Mouse (Mus musculus): ENCODE measurements around the gene Duox1. TPM values are rescaled to one million over a fixed set of nuclear protein-coding genes. Genes with fewer than 3 reads are reported as not detected.

Duox1 gene
- polyA plus RNA-seq, 1 experiment from 2014 or later, result 0.15 TPM

- no peaks in the 10 kb centered on the region for H3K9me3 ChIP-seq
- H3K27me3 ChIP-seq, result peaks cover 12% of the 10 kb centered on the region; the same call in 1 of the 2 replicates
- peaks cover 24% of the 10 kb centered on the region for H3K4me1 ChIP-seq (replicated peaks)
- no peak overlapping the region for H3K27ac ChIP-seq
- H3K4me3 ChIP-seq (replicated peaks), result no peak overlapping the region
- no peak overlapping the region for H3K4me2 ChIP-seq (replicated peaks)
- no peak for ATAC-seq
- no peak overlapping the region for H3K9ac ChIP-seq (replicated peaks)
- H3K36me3 ChIP-seq, result no peaks in the 10 kb centered on the region
- 75% methylated on average over 3 of the region's 3 CpGs for WGBS
Observed at GRCm38 (mm10) chr2:122372067-122372466, 56.6 kb downstream of the Duox1 start.

DNA sequence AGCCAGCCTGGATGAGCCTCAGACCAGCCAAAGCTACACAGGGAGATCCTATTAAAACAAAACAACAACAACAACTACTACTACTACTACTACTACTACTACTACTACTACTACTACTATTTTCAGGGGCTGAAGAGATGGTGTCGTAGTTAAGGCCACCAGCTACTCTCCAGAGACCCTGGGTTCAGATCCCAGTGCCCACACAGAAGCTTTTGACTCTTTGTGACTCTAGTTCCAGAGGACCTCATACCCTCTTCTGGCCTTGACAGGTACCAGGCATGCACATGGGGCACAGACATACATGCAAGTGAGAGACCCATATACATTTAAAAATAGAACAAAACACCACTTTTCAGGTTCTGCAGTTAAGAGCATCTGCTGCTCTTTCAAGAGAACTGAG lies 57.1 kb downstream of the Duox1 start:
- WGBS, result 74% methylated on average over 1 of the region's 1 CpGs
- Histone ChIP-seq H3K9me3 (no peaks in the 10 kb centered on the region), H3K27ac (no peak overlapping the region), H3K4me2 (replicated peaks) (no peak overlapping the region), H3K4me1 (replicated peaks) (peaks cover 20% of the 10 kb centered on the region), H3K27me3 (peaks cover 12% of the 10 kb centered on the region; the same call in 1 of the 2 replicates), H3K9ac (replicated peaks) (no peak overlapping the region), H3K4me3 (replicated peaks) (no peak overlapping the region), H3K36me3 (no peaks in the 10 kb centered on the region)
- ATAC-seq, result no peak

DNA sequence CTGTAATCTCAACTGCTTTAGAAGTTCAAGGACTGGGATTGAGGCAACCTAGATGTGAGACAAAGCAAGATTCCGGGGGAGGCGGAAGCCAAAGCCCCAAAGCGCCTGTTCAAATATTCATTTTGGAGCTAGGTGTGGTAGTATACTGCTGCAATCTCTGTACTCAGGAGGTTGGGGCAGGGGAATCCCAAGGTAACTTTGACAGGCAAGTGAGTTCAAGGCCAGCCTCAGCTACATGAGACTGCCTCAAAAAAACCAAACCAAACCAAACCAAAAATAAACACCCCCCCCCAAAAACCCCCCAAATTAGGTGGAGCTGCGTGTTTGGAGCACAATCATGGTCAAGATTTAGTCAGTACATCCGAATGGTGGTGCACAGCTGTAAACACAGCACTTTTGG lies 58.5 kb downstream of the Duox1 start:
- H3K27ac ChIP-seq, result no peak overlapping the region
- H3K27me3 ChIP-seq, result peaks cover 12% of the 10 kb centered on the region; the same call in 1 of the 2 replicates
- H3K9me3 ChIP-seq, result no peaks in the 10 kb centered on the region
- WGBS, result 77% methylated on average over 5 of the region's 5 CpGs
- no peak overlapping the region for H3K4me2 ChIP-seq (replicated peaks)
- peaks cover 14% of the 10 kb centered on the region for H3K4me1 ChIP-seq (replicated peaks)
- no peak overlapping the region for H3K9ac ChIP-seq (replicated peaks)
- no peak for ATAC-seq
- no peaks in the 10 kb centered on the region for H3K36me3 ChIP-seq
- no peak overlapping the region for H3K4me3 ChIP-seq (replicated peaks)

DNA sequence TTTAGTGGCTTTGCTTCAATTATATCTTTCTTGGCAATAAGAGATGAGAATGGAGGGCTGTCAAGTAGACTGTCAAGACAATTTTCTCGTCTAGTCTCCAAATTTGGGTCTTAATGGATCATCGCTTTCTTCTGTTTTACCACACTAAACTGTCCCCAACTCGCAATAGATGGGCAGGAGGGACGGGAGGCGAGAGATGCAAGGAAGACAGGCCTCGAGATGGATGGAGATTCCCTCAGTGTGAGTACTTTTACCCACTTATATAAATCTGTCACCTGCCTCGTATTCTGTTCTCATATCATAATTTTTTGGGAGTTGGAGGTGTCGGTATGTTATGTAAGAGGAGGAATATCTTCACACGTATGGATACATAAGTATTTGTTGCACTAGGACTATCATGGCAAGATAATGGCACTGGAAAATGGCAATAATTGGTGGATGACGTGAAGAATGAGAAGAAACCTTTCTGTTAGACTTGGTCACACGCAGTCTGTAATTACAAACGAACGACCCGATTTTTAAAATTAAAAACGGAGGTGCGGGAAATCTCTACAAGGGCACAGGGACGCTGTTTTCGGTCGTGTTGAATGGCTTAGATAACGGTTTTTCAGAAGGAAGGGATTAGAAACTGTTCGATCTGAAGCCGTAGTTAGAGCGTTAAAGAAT lies 59.3 kb downstream of the Duox1 start:
- WGBS, result 15% methylated on average over 23 of the region's 23 CpGs
- no peak for ATAC-seq
- H3K36me3 ChIP-seq, result no peaks in the 10 kb centered on the region
- H3K4me1 ChIP-seq (replicated peaks), result peaks cover 8% of the 10 kb centered on the region
- peak overlapping the region; percentile 58 for H3K9ac ChIP-seq (replicated peaks)
- H3K27ac ChIP-seq, result peak overlapping the region; percentile 72
- peaks cover 12% of the 10 kb centered on the region; the same call in 1 of the 2 replicates for H3K27me3 ChIP-seq
- peak overlapping the region; percentile 45 for H3K4me2 ChIP-seq (replicated peaks)
- H3K9me3 ChIP-seq, result no peaks in the 10 kb centered on the region
- H3K4me3 ChIP-seq (replicated peaks), result peak overlapping the region; percentile 66

GRCm38 (mm10) chr2:122375391-122375991 lies 60.0 kb downstream of the Duox1 start:
- WGBS, result under 1% methylated on average over 32 of the region's 32 CpGs
- Histone ChIP-seq H3K4me2 (replicated peaks) (peak overlapping the region; percentile 89), H3K4me3 (replicated peaks) (peak overlapping the region; percentile 66), H3K9me3 (no peaks in the 10 kb centered on the region), H3K27ac (peak overlapping the region; percentile 87), H3K36me3 (no peaks in the 10 kb centered on the region), H3K9ac (replicated peaks) (peak overlapping the region; percentile 72), H3K27me3 (peaks cover 6% of the 10 kb centered on the region; the same call in 1 of the 2 replicates), H3K4me1 (replicated peaks) (peaks cover 10% of the 10 kb centered on the region)
- ATAC-seq, result peak; percentile 85

- H3K4me2 ChIP-seq (replicated peaks), result peak overlapping the region; percentile 89
- peaks cover 13% of the 10 kb centered on the region for H3K4me1 ChIP-seq (replicated peaks)
- no peaks in the 10 kb centered on the region for H3K9me3 ChIP-seq
- peaks cover under 1% of the 10 kb centered on the region; the same call in 1 of the 2 replicates for H3K27me3 ChIP-seq
- peak; percentile 2; the same call in 1 of the 2 replicates for ATAC-seq
- H3K36me3 ChIP-seq, result no peaks in the 10 kb centered on the region
- peak overlapping the region; percentile 66 for H3K4me3 ChIP-seq (replicated peaks)
- H3K27ac ChIP-seq, result peak overlapping the region; percentile 87
- WGBS, result under 1% methylated on average over 22 of the region's 22 CpGs
- H3K9ac ChIP-seq (replicated peaks), result peak overlapping the region; percentile 72
Observed at GRCm38 (mm10) chr2:122376041-122376561, 60.6 kb downstream of the Duox1 start.

GRCm38 (mm10) chr2:122377215-122377674 lies 61.8 kb downstream of the Duox1 start:
- peak overlapping the region; percentile 94 for H3K27ac ChIP-seq
- H3K36me3 ChIP-seq, result no peaks in the 10 kb centered on the region
- H3K4me2 ChIP-seq (replicated peaks), result peak overlapping the region; percentile 53
- no peaks in the 10 kb centered on the region for H3K27me3 ChIP-seq
- peak; percentile 92 for ATAC-seq
- peak overlapping the region; percentile 81 for H3K9ac ChIP-seq (replicated peaks)
- no peaks in the 10 kb centered on the region for H3K9me3 ChIP-seq
- WGBS, result under 1% methylated on average over 28 of the region's 28 CpGs
- H3K4me3 ChIP-seq (replicated peaks), result peak overlapping the region; percentile 63
- peaks cover 13% of the 10 kb centered on the region for H3K4me1 ChIP-seq (replicated peaks)

GRCm38 (mm10) chr2:122377751-122378246 lies 62.3 kb downstream of the Duox1 start:
- H3K9me3 ChIP-seq, result no peaks in the 10 kb centered on the region
- under 1% methylated on average over 26 of the region's 26 CpGs for WGBS
- no peaks in the 10 kb centered on the region for H3K27me3 ChIP-seq
- peak overlapping the region; percentile 94 for H3K27ac ChIP-seq
- H3K4me2 ChIP-seq (replicated peaks), result peak overlapping the region; percentile 53
- peak overlapping the region; percentile 63 for H3K4me3 ChIP-seq (replicated peaks)
- peak overlapping the region; percentile 81 for H3K9ac ChIP-seq (replicated peaks)
- H3K36me3 ChIP-seq, result no peaks in the 10 kb centered on the region
- peak; percentile 86 for ATAC-seq
- peaks cover 13% of the 10 kb centered on the region for H3K4me1 ChIP-seq (replicated peaks)

DNA sequence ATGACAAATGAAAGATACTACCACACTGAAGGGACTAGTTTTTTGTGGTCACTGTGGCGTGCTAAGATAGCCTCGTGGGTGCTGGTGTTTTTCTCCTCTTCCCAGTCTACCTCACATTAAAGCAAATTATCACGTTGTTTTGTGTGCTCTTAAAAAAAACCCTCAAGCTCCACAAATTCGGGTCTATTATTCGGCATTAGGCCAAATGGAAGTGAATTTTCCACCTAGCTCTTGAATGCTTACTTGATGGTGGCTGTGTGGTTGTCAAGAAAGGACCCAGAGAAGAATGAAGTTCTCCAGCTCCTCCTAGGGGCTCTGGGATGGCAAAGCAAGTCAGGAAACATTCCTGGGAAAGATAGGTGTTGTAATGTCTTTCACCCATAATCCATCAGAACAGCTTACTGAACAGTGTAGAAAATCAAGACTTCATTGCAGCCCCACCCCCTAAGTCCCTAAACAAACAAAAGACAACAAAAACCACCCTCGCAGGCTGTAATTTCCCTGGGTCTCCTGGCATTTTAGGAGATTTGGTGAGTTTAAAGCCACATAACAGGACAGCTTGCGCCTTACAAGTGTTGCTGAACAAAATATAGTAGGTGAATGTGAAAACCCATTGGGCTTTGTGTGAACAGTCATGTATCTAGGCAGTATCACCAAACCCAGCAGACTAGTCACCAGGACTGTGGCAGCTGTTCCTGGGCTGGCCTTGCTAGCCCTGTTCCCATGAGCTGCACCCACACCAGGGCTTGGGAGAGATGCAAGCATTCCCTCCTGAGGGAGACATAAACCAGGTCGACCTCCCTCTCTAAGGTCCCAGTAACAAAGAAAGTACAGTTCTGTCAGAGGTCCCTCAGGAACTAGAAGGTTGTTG lies 63.2 kb downstream of the Duox1 start:
- Histone ChIP-seq H3K36me3 (no peaks in the 10 kb centered on the region), H3K27me3 (no peaks in the 10 kb centered on the region), H3K27ac (peak overlapping the region; percentile 71), H3K9ac (replicated peaks) (peak overlapping the region; percentile 81; the same call in 1 of the 2 replicates), H3K4me1 (replicated peaks) (peaks cover 13% of the 10 kb centered on the region), H3K4me3 (replicated peaks) (peak overlapping the region; percentile 63), H3K9me3 (no peaks in the 10 kb centered on the region), H3K4me2 (replicated peaks) (peak overlapping the region; percentile 53)
- WGBS, result 21% methylated on average over 8 of the region's 8 CpGs
- ATAC-seq, result no peak

GRCm38 (mm10) chr2:122379292-122379650 lies 63.8 kb downstream of the Duox1 start:
- ATAC-seq, result no peak
- Histone ChIP-seq H3K9me3 (no peaks in the 10 kb centered on the region), H3K4me3 (replicated peaks) (no peak overlapping the region), H3K9ac (replicated peaks) (no peak overlapping the region), H3K4me1 (replicated peaks) (peaks cover 13% of the 10 kb centered on the region), H3K27me3 (no peaks in the 10 kb centered on the region), H3K4me2 (replicated peaks) (no peak overlapping the region), H3K36me3 (no peaks in the 10 kb centered on the region), H3K27ac (no peak overlapping the region)
- 44% methylated on average over 2 of the region's 2 CpGs for WGBS

GRCm38 (mm10) chr2:122380768-122381311 lies 65.4 kb downstream of the Duox1 start:
- peak overlapping the region; percentile 42 for H3K4me2 ChIP-seq (replicated peaks)
- 7% methylated on average over 11 of the region's 11 CpGs for WGBS
- H3K9me3 ChIP-seq, result no peaks in the 10 kb centered on the region
- peak overlapping the region; percentile 23; the same call in 1 of the 2 replicates for H3K4me3 ChIP-seq (replicated peaks)
- H3K36me3 ChIP-seq, result no peaks in the 10 kb centered on the region
- H3K27me3 ChIP-seq, result no peaks in the 10 kb centered on the region
- ATAC-seq, result no peak
- peaks cover 8% of the 10 kb centered on the region for H3K4me1 ChIP-seq (replicated peaks)
- H3K27ac ChIP-seq, result no peak overlapping the region
- no peak overlapping the region for H3K9ac ChIP-seq (replicated peaks)

All from midbrain, embryonic 13.5 days (tissue).